Mouse (Mus musculus): Measurements from ENCODE around the gene Olfr623. TPM values are rescaled to one million over a fixed set of nuclear protein-coding genes. Genes with fewer than 3 reads are reported as not detected.

The Olfr623 gene
- polyA plus RNA-seq (2015; fragmentation: Nextera tagmentation; extraction: Ambion mirVana) = not detected in 2 replicates

DNA sequence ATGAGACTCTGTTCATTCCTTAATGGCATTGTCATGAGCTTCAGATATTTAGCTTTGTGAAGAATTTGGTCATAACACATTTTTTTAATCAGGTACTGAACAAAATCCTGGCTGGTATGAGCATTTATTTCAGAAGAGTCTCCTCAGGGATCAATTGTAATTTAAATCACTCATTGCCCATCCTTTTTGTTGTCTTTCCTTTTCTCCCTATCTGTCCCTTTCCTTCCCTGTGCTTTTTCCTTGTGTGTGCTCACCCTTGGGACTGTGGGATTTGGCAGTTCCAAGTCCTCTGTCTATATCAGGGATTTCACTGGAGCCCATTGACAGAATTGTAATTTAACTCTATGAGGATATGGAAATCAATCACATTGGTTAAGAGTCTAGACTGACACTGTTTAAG, at the start of gene Olfr623:
Olfr623 (minus strand) TSS at position 101 of the 400 bp plus-strand sequence.
- Histone ChIP-seq H3K9me3 (no peaks in the 10 kb centered on the region), H3K9ac (no peak within 1 kb of the TSS), H3K4me2 (no peak within 1 kb of the TSS), H3K36me3 (no peaks in the 10 kb centered on the region), H3K27me3 (no peaks in the 10 kb centered on the region), H3K27ac (no peak within 1 kb of the TSS), H3K4me1 (no peaks in the 10 kb centered on the region), H3K4me3 (no peak within 1 kb of the TSS)
- ATAC-seq (ENCODE audit: borderline replicate concordance, extremely low read depth, low FRiP score, low TSS enrichment) = no peak

DNA sequence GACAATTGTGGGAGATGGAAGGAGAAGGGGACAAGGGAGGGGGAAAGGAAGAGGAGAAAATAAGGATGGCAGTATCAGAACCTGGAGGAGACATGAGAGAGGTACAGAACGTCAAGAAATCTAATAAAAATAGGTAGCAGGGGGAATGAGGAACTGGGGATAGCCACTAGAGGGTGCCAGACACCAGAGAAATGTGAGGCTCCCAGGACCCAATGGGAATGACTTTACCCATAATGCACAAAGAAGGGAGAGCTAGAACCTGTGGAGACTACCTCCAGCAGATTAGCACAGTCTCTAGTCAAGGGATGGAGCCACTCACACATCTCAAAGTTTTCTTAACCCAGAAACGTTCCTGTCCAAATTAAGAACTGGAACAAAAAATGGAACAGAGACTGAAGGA, 48.5 kb upstream of the Olfr623 start:
- H3K27me3 ChIP-seq = no peaks in the 10 kb centered on the region
- no peak for ATAC-seq (ENCODE audit: borderline replicate concordance, extremely low read depth, low FRiP score, low TSS enrichment)
- H3K4me3 ChIP-seq = no peak overlapping the region
- H3K4me2 ChIP-seq = no peak overlapping the region
- H3K9ac ChIP-seq = no peak overlapping the region
- H3K4me1 ChIP-seq = no peaks in the 10 kb centered on the region
- WGBS = 38% methylated on average over 2 of the region's 2 CpGs
- no peaks in the 10 kb centered on the region for H3K36me3 ChIP-seq
- no peaks in the 10 kb centered on the region for H3K9me3 ChIP-seq
- H3K27ac ChIP-seq = no peak overlapping the region

DNA sequence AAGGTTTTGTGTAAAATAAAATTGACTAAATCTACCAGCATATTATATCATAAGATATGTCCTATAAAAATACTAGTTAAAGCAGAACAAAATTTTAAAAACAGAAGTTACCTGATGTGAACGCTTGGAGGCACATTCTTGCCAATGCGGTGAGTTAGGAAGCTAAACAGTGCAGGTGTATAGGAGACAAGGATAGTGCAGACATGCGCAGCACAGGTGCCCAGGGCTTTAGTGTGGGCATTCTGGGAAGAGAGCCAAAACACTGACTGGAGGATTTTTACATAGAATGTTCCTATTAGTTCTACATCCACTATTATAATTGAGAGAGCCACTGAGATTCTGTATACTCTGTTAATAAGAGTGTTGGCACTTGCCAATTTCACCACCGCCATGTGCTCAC, 36.0 kb upstream of the Olfr623 start:
- no peak overlapping the region for H3K4me2 ChIP-seq
- no peak overlapping the region for H3K9ac ChIP-seq
- H3K27me3 ChIP-seq = no peaks in the 10 kb centered on the region
- H3K4me3 ChIP-seq = no peak overlapping the region
- no peak overlapping the region for H3K27ac ChIP-seq
- WGBS = 89% methylated on average over 4 of the region's 4 CpGs
- H3K9me3 ChIP-seq = no peaks in the 10 kb centered on the region
- no peaks in the 10 kb centered on the region for H3K4me1 ChIP-seq
- no peak for ATAC-seq (ENCODE audit: borderline replicate concordance, extremely low read depth, low FRiP score, low TSS enrichment)
- H3K36me3 ChIP-seq = no peaks in the 10 kb centered on the region

DNA sequence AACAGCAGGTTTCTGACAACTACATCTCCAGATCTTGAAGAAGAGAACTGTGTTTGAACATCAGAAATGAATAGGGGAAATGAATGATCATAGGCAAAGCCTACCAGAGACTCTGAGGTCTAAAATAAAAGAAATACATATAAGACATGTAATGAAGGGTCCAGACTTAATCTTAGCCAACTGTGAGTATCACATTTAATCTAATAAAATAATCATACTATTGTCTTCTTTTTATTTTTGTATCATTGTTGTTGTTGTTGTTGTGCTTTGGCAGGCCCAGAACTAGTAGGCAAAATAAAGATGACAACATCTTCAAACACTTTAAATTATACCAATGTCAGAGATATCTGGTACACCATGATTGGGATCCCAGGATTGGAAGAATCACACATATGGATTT, 18.9 kb upstream of the Olfr623 start, which contains the start of gene Olfr625-ps1:
Olfr625-ps1 (plus strand) TSS at position 301 of the 400 bp plus-strand sequence.
- Histone ChIP-seq H3K4me1 (no peaks in the 10 kb centered on the region), H3K27ac (no peak within 1 kb of the TSS), H3K36me3 (no peaks in the 10 kb centered on the region), H3K27me3 (no peaks in the 10 kb centered on the region), H3K9me3 (no peaks in the 10 kb centered on the region), H3K4me2 (no peak within 1 kb of the TSS), H3K9ac (no peak within 1 kb of the TSS), H3K4me3 (no peak within 1 kb of the TSS)
- ATAC-seq (ENCODE audit: borderline replicate concordance, extremely low read depth, low FRiP score, low TSS enrichment) = no peak

DNA sequence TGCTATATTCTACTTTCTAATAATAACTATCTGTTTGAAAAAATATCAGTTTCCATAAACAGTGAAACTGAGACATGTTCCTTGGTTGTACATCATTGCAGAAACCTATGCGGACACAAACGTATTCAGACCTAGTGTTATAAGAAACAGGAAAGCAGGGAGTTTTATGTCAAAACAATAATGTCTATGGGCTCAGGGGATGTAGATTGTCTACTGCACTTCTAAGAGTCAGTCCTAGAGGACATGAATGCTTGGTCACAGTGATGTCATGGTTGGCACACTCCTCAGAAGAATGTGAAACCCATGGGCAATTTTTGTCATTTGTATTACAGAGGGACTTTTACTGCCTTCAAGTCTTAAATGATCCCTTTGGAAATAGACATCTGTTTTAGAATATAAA, 7.6 kb upstream of the Olfr623 start, which contains the start of gene Olfr624:
Olfr624 (minus strand) TSS at position 101 of the 400 bp plus-strand sequence.
- no peak within 1 kb of the TSS for H3K9ac ChIP-seq
- H3K27ac ChIP-seq = no peak within 1 kb of the TSS
- H3K9me3 ChIP-seq = no peaks in the 10 kb centered on the region
- H3K27me3 ChIP-seq = no peaks in the 10 kb centered on the region
- no peaks in the 10 kb centered on the region for H3K36me3 ChIP-seq
- H3K4me3 ChIP-seq = no peak within 1 kb of the TSS
- H3K4me1 ChIP-seq = no peaks in the 10 kb centered on the region
- no peak within 1 kb of the TSS for H3K4me2 ChIP-seq
- WGBS = 89% methylated on average over 2 of the region's 2 CpGs
- no peak for ATAC-seq (ENCODE audit: borderline replicate concordance, extremely low read depth, low FRiP score, low TSS enrichment)

DNA sequence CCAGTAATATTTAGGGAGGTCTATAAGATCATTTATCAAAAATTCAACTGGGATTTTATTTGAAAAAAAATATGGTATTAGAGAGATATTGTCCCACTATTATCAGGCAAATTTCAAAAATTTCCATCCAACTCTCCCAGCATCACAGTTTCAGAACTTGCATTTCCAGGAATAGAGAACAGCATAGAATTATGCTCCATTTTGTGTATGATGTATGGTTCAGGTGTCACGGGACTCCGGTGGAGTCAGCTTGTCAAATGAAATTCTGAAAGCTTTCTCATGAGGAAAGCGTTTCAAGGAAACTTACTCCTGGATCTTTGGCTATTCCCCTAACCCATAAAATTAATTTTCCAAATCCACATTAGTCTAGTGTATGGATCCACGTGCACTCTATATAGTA, 19.4 kb downstream of the Olfr623 start:
- Histone ChIP-seq H3K27ac (no peak overlapping the region), H3K27me3 (no peaks in the 10 kb centered on the region), H3K4me1 (no peaks in the 10 kb centered on the region), H3K4me2 (no peak overlapping the region), H3K4me3 (no peak overlapping the region), H3K36me3 (no peaks in the 10 kb centered on the region), H3K9ac (no peak overlapping the region), H3K9me3 (no peaks in the 10 kb centered on the region)
- ATAC-seq (ENCODE audit: borderline replicate concordance, extremely low read depth, low FRiP score, low TSS enrichment) = no peak
- WGBS = 79% methylated on average over 4 of the region's 4 CpGs

DNA sequence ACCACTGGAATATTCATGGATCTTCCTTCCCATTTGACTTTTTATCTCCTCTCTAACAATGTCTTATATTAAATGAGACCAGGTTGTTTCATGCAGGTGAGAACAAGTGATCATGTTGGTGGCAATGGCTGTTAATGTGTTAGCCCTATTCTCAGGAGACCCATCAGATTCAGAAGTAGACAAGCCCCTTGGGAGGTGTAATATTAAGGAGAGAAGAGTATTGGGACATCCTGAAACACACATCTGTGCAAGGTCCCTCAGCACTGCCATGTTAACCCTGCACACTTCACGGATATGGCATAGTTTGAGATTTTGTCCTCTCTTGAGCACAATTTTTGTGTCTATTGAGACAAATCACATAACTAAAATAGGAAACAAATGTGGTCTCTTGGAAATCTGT, 20.9 kb downstream of the Olfr623 start, which contains the start of gene Olfr622:
Olfr622 (minus strand) TSS at position 101 of the 400 bp plus-strand sequence.
- WGBS = 77% methylated on average over 1 of the region's 1 CpGs

DNA sequence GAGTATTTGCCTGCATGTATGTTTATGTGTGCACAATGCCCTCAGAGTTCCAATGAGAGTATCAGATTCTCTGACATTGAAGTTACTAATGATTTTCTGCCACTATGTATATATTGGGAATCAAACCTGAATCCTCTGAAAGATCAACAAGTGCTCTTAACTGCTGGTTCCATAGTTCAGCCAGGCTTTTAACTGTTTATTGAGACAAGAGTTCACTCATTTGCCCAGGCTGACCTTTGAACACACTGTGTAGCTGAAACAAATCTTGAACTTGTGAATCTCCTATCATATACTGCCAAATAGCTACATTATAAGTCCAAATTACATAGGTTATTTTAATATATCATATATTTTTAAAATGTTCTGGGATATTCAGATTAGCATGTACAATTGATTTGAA, 26.7 kb downstream of the Olfr623 start:
- H3K9ac ChIP-seq = no peak overlapping the region
- H3K4me2 ChIP-seq = no peak overlapping the region
- no peaks in the 10 kb centered on the region for H3K9me3 ChIP-seq
- no peaks in the 10 kb centered on the region for H3K27me3 ChIP-seq
- no peak overlapping the region for H3K4me3 ChIP-seq
- no peak overlapping the region for H3K27ac ChIP-seq
- ATAC-seq (ENCODE audit: borderline replicate concordance, extremely low read depth, low FRiP score, low TSS enrichment) = no peak
- no peaks in the 10 kb centered on the region for H3K36me3 ChIP-seq
- no peaks in the 10 kb centered on the region for H3K4me1 ChIP-seq

More for the DNA sequence above, 20.9 kb downstream of the Olfr623 start, which contains the start of gene Olfr622:
- Histone ChIP-seq H3K9ac (no peak within 1 kb of the TSS), H3K4me3 (no peak within 1 kb of the TSS), H3K4me2 (no peak within 1 kb of the TSS), H3K27me3 (no peaks in the 10 kb centered on the region), H3K9me3 (no peaks in the 10 kb centered on the region), H3K36me3 (no peaks in the 10 kb centered on the region), H3K27ac (no peak within 1 kb of the TSS), H3K4me1 (no peaks in the 10 kb centered on the region)
- no peak for ATAC-seq (ENCODE audit: borderline replicate concordance, extremely low read depth, low FRiP score, low TSS enrichment)

DNA sequence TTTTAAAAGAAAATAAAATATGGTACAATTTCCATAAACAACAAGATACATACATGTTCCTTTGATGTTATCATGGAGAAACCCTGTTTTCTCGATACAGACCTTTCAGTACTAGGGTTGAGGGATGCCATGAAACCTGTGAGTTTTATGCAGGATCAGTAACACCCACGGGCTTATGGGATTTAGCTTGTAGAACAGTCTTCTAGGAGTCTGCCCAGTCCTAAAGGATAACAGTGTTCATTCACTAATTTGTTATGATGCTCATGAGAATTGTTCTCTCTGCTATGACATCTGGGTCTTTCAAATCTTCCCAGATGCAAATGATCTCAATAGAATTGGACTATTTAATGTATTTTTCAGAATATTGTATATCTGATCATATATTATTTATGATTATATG, 51.1 kb downstream of the Olfr623 start, which contains the start of gene Olfr620:
Olfr620 (minus strand) TSS at position 101 of the 400 bp plus-strand sequence.
- 56% methylated on average over 2 of the region's 2 CpGs for WGBS
- Histone ChIP-seq H3K9me3 (no peaks in the 10 kb centered on the region), H3K4me1 (no peaks in the 10 kb centered on the region), H3K4me2 (no peak within 1 kb of the TSS), H3K9ac (no peak within 1 kb of the TSS), H3K36me3 (no peaks in the 10 kb centered on the region), H3K27me3 (no peaks in the 10 kb centered on the region), H3K27ac (no peak within 1 kb of the TSS), H3K4me3 (no peak within 1 kb of the TSS)
- no peak for ATAC-seq (ENCODE audit: borderline replicate concordance, extremely low read depth, low FRiP score, low TSS enrichment)

Other genes with a start within 250 kb of the Olfr623 start
- gene Usp17lc, start 248.6 kb downstream of the Olfr623 start, polyA plus RNA-seq (2015; fragmentation: Nextera tagmentation; extraction: Ambion mirVana) = not detected in 2 replicates
- gene Olfr605, start 218.3 kb downstream of the Olfr623 start, polyA plus RNA-seq (2015; fragmentation: Nextera tagmentation; extraction: Ambion mirVana) = not detected in 2 replicates
- gene Olfr606, start 214.7 kb downstream of the Olfr623 start, polyA plus RNA-seq (2015; fragmentation: Nextera tagmentation; extraction: Ambion mirVana) = not detected in 2 replicates
- not detected in 2 replicates for gene Olfr607, start 199.5 kb downstream of the Olfr623 start, polyA plus RNA-seq (2015; fragmentation: Nextera tagmentation; extraction: Ambion mirVana)
- gene Olfr608, start 193.8 kb downstream of the Olfr623 start, polyA plus RNA-seq (2015; fragmentation: Nextera tagmentation; extraction: Ambion mirVana) = not detected in 2 replicates
- gene Olfr609, start 165.6 kb downstream of the Olfr623 start, polyA plus RNA-seq (2015; fragmentation: Nextera tagmentation; extraction: Ambion mirVana) = not detected in 2 replicates
- gene Olfr610, start 151.6 kb downstream of the Olfr623 start, polyA plus RNA-seq (2015; fragmentation: Nextera tagmentation; extraction: Ambion mirVana) = not detected in 2 replicates
- gene Olfr611, start 142.9 kb downstream of the Olfr623 start, polyA plus RNA-seq (2015; fragmentation: Nextera tagmentation; extraction: Ambion mirVana) = not detected in 2 replicates
- gene Olfr612, start 121.0 kb downstream of the Olfr623 start, polyA plus RNA-seq (2015; fragmentation: Nextera tagmentation; extraction: Ambion mirVana) = not detected in 2 replicates
- gene Olfr613, start 115.6 kb downstream of the Olfr623 start, polyA plus RNA-seq (2015; fragmentation: Nextera tagmentation; extraction: Ambion mirVana) = not detected in 2 replicates
- not detected in 2 replicates for gene Olfr615, start 107.6 kb downstream of the Olfr623 start, polyA plus RNA-seq (2015; fragmentation: Nextera tagmentation; extraction: Ambion mirVana)
- not detected in 2 replicates for gene Olfr616, start 94.6 kb downstream of the Olfr623 start, polyA plus RNA-seq (2015; fragmentation: Nextera tagmentation; extraction: Ambion mirVana)
- not detected in 2 replicates for gene Olfr617, start 90.6 kb downstream of the Olfr623 start, polyA plus RNA-seq (2015; fragmentation: Nextera tagmentation; extraction: Ambion mirVana)
- not detected in 2 replicates for gene Olfr618, start 73.6 kb downstream of the Olfr623 start, polyA plus RNA-seq (2015; fragmentation: Nextera tagmentation; extraction: Ambion mirVana)
- gene Olfr619, start 63.1 kb downstream of the Olfr623 start, polyA plus RNA-seq (2015; fragmentation: Nextera tagmentation; extraction: Ambion mirVana) = not detected in 2 replicates
- not detected in 2 replicates for gene Olfr620, start 51.2 kb downstream of the Olfr623 start, polyA plus RNA-seq (2015; fragmentation: Nextera tagmentation; extraction: Ambion mirVana)
- gene Olfr622, start 21.0 kb downstream of the Olfr623 start, polyA plus RNA-seq (2015; fragmentation: Nextera tagmentation; extraction: Ambion mirVana) = not detected in 2 replicates
- 0.04 TPM in 1 of 2 replicates, not detected in the other for gene Olfr624, start 7.5 kb upstream of the Olfr623 start, polyA plus RNA-seq (2015; fragmentation: Nextera tagmentation; extraction: Ambion mirVana)
- not detected in 2 replicates for gene Olfr625-ps1, start 19.0 kb upstream of the Olfr623 start, polyA plus RNA-seq (2015; fragmentation: Nextera tagmentation; extraction: Ambion mirVana)
- not detected in 2 replicates for gene Olfr243, start 51.0 kb upstream of the Olfr623 start, polyA plus RNA-seq (2015; fragmentation: Nextera tagmentation; extraction: Ambion mirVana)
- not detected in 2 replicates for gene Olfr628, start 66.7 kb upstream of the Olfr623 start, polyA plus RNA-seq (2015; fragmentation: Nextera tagmentation; extraction: Ambion mirVana)
- gene Olfr629, start 81.2 kb upstream of the Olfr623 start, polyA plus RNA-seq (2015; fragmentation: Nextera tagmentation; extraction: Ambion mirVana) = not detected in 2 replicates
- not detected in 2 replicates for gene Olfr630, start 93.6 kb upstream of the Olfr623 start, polyA plus RNA-seq (2015; fragmentation: Nextera tagmentation; extraction: Ambion mirVana)
- not detected in 2 replicates for gene Olfr69, start 107.9 kb upstream of the Olfr623 start, polyA plus RNA-seq (2015; fragmentation: Nextera tagmentation; extraction: Ambion mirVana)
- not detected in 2 replicates for gene Olfr68, start 116.0 kb upstream of the Olfr623 start, polyA plus RNA-seq (2015; fragmentation: Nextera tagmentation; extraction: Ambion mirVana)
- not detected in 2 replicates for gene Olfr67, start 128.1 kb upstream of the Olfr623 start, polyA plus RNA-seq (2015; fragmentation: Nextera tagmentation; extraction: Ambion mirVana)
- gene Hbb-bt, start 150.3 kb upstream of the Olfr623 start, polyA plus RNA-seq (2015; fragmentation: Nextera tagmentation; extraction: Ambion mirVana) = 4,716 and 5,311 TPM in 2 replicates
- gene Hbb-bs, start 164.4 kb upstream of the Olfr623 start, polyA plus RNA-seq (2015; fragmentation: Nextera tagmentation; extraction: Ambion mirVana) = 14,530 and 15,290 TPM in 2 replicates
- not detected in 2 replicates for gene Hbb-bh2, start 176.8 kb upstream of the Olfr623 start, polyA plus RNA-seq (2015; fragmentation: Nextera tagmentation; extraction: Ambion mirVana)
- 8.2 and 12.5 TPM in 2 replicates for gene Hbb-bh1, start 179.5 kb upstream of the Olfr623 start, polyA plus RNA-seq (2015; fragmentation: Nextera tagmentation; extraction: Ambion mirVana)
- 807 and 1,263 TPM in 2 replicates for gene Hbb-y, start 189.5 kb upstream of the Olfr623 start, polyA plus RNA-seq (2015; fragmentation: Nextera tagmentation; extraction: Ambion mirVana)
- gene Olfr66, start 222.6 kb upstream of the Olfr623 start, polyA plus RNA-seq (2015; fragmentation: Nextera tagmentation; extraction: Ambion mirVana) = not detected in 2 replicates
- gene Olfr64, start 230.8 kb upstream of the Olfr623 start, polyA plus RNA-seq (2015; fragmentation: Nextera tagmentation; extraction: Ambion mirVana) = not detected in 2 replicates
- gene Olfr65, start 239.8 kb upstream of the Olfr623 start, polyA plus RNA-seq (2015; fragmentation: Nextera tagmentation; extraction: Ambion mirVana) = not detected in 2 replicates

Measured in lung, embryonic 15.5 days (tissue).